Mouse (Mus musculus) heart, adult 2 months (tissue): Measurements from ENCODE around the gene Bud23. TPM values are rescaled to one million over a fixed set of nuclear protein-coding genes. Genes with fewer than 3 reads are reported as not detected.
A peak's percentile ranks its signal among the peaks of the same experiment; 100 is the strongest.

Source experiments
- DNase-seq, 2 experiments: peaks; one replicate each; pipeline ENCODE4 v3.0.0; 2021
- H3K27ac ChIP-seq: fragments of 200-600 bp; 2 replicates; pipeline ENCODE4 v1.8.1; 2022
- H3K27me3 ChIP-seq: fragments of 200-500 bp; 2 replicates; pipeline ENCODE4 v1.6.1; 2012; ENCODE audit warnings: mild to moderate bottlenecking, low read length, inconsistent platforms, mixed read lengths; ENCODE audit not compliant: control insufficient read depth, insufficient read depth
- H3K36me3 ChIP-seq: fragments of 200-500 bp; 2 replicates; pipeline ENCODE4 v1.6.1; 2012; ENCODE audit warnings: low read length, inconsistent platforms; ENCODE audit not compliant: control insufficient read depth, insufficient read depth
- H3K4me1 ChIP-seq: fragments of 200-500 bp; 2 replicates; pipeline ENCODE4 v1.6.1; 2011; ENCODE audit warnings: low read length; ENCODE audit not compliant: control insufficient read depth, insufficient read depth
- H3K4me3 ChIP-seq: fragments of 200-600 bp; 2 replicates; pipeline ENCODE4 v1.8.1; 2022
- H3K79me2 ChIP-seq: fragments of 200-500 bp; replicated peaks from 2 replicates; pipeline ENCODE4 v1.6.1; 2012; ENCODE audit warnings: mild to moderate bottlenecking, inconsistent platforms, low read length, moderate library complexity, mixed read lengths; ENCODE audit not compliant: control insufficient read depth, insufficient read depth
- H3K9ac ChIP-seq: fragments of 200-500 bp; 2 replicates; pipeline ENCODE4 v1.6.1; 2012; ENCODE audit warnings: low read depth, mild to moderate bottlenecking, control low read depth, inconsistent platforms, low read length, mixed read lengths
- CTCF ChIP-seq: fragments of 200-600 bp; IDR thresholded peaks from 2 replicates; pipeline ENCODE4 v1.8.1; 2022; ENCODE audit warnings: antibody characterized with exemption, mild to moderate bottlenecking, moderate library complexity
- EP300 ChIP-seq: fragments of 200-500 bp; IDR thresholded peaks from 2 replicates; pipeline ENCODE4 v1.6.1; 2011; ENCODE audit warnings: low read depth, low read length, control low read depth; ENCODE audit not compliant: insufficient read depth
- POLR2A ChIP-seq: fragments of 200-500 bp; IDR thresholded peaks from 2 replicates; pipeline ENCODE4 v1.6.1; 2011; ENCODE audit warnings: mild to moderate bottlenecking, low read depth, low read length, control low read depth; ENCODE audit not compliant: insufficient read depth
- WGBS: fragments of 180-500 bp; shearing (Covaris S2); methylation state at CpG from one replicate; pipeline ENCODE4 v1.1.7; 2018; 5-methylcytosine and 5-hydroxymethylcytosine counted together
- intact Hi-C: fragments of 180-260 bp; cut with DNase I; formaldehyde crosslinking; loops from one replicate; pipeline ENCODE4 v1.15.1; 2025
- polyA plus RNA-seq: library from polyadenylated mRNA; depleted of rRNA; stranded (reverse); fragments of >200 nt; gene quantifications from 2 replicates; pipeline ENCODE4 v1.2.3, GENCODE M21; 2012
- total RNA-seq, 2 experiments: library from RNA; stranded (reverse); gene quantifications; 2 replicates each; pipeline ENCODE4 v1.2.3; 2021

The Bud23 gene
- total and polyA plus RNA-seq, 3 experiments = 20.5 to 26.2 (median 21.1) TPM

DNA sequence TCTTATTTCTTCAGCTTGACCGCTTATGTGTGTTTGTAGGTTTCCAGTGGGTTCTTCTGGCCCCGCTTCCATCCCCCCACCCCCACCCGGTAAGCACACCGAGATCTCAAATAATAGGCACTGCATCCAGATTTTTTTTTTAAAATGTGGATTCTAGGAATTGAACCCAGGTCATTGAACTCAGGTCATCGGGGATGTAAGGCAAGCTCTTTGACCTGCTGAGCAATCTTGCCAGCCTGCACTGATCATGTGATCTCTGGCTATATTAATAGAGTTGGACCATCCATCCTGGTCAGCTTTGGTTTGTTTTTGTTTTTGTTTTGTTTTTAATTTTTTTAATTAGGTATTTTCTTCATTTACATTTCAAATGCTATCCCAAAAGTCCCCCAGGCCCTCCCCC lies 32.2 kb downstream of the Bud23 start:
- Histone ChIP-seq H3K27ac (no peak overlapping the region), H3K4me1 (peaks cover 5% of the 10 kb centered on the region), H3K9ac (no peak overlapping the region), H3K4me3 (no peak overlapping the region), H3K27me3 (no peaks in the 10 kb centered on the region), H3K79me2 (no peaks in the 10 kb centered on the region), H3K36me3 (no peaks in the 10 kb centered on the region)
- no peak for DNase-seq
- 83% methylated on average over 5 of the region's 5 CpGs for WGBS
- intact Hi-C loops = no loop called here
- TF ChIP-seq EP300 (no peak), POLR2A (no peak), CTCF (no peak)

- H3K79me2 ChIP-seq = no peaks in the 10 kb centered on the region
- 29% methylated on average over 18 of the region's 18 CpGs for WGBS
- H3K4me3 ChIP-seq = no peak overlapping the region
- H3K36me3 ChIP-seq = no peaks in the 10 kb centered on the region
- peak; percentile 63 for DNase-seq
- peaks cover 8% of the 10 kb centered on the region for H3K4me1 ChIP-seq
- no peaks in the 10 kb centered on the region for H3K27me3 ChIP-seq
- H3K9ac ChIP-seq = no peak overlapping the region
- H3K27ac ChIP-seq = no peak overlapping the region
- no peak for TF ChIP-seq POLR2A
- intact Hi-C loops = no loop called here
Observed at GRCm38 (mm10) chr5:135029007-135029854, 35.5 kb downstream of the Bud23 start.

DNA sequence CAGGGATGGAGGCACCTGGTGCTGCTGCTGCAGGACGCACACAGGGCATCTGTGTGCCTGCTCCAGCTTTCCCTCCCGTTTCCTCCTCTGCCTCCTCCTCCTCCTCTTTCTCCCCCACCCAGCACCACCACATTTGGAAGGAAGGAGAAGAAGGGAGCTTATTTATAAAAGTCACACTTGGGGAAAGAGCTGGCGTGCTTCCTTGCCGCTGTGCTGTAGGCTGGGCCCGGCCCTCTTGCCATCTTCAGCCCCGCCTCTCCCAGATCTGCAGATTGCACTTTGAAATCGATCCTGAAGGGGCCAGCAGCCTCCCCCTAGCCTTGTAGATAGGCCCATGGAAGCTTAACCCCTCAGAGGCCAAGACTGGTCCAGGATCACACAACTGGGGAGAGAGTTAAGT lies 38.9 kb downstream of the Bud23 start:
- 46% methylated on average over 7 of the region's 7 CpGs for WGBS
- H3K9ac ChIP-seq = no peak overlapping the region
- no peak for DNase-seq
- peaks cover 8% of the 10 kb centered on the region for H3K4me1 ChIP-seq
- no peak overlapping the region for H3K27ac ChIP-seq
- TF ChIP-seq CTCF = no peak
- H3K36me3 ChIP-seq = no peaks in the 10 kb centered on the region
- H3K4me3 ChIP-seq = no peak overlapping the region
- no peaks in the 10 kb centered on the region for H3K79me2 ChIP-seq
- intact Hi-C loops = no loop called here
- no peaks in the 10 kb centered on the region for H3K27me3 ChIP-seq

- Histone ChIP-seq H3K79me2 (no peaks in the 10 kb centered on the region), H3K4me3 (no peak overlapping the region; the same call in 1 of the 2 replicates), H3K27me3 (no peaks in the 10 kb centered on the region), H3K4me1 (peaks cover 8% of the 10 kb centered on the region), H3K27ac (no peak overlapping the region), H3K36me3 (no peaks in the 10 kb centered on the region), H3K9ac (no peak overlapping the region)
- TF ChIP-seq POLR2A (no peak), CTCF (no peak), EP300 (no peak)
- intact Hi-C loops = loop anchor here (5.0 kb wide), 1 partner anchor 38 kb away; the partner anchor contains the start of genes Bud23 and Dnajc30
- WGBS = 47% methylated on average over 11 of the region's 11 CpGs
- DNase-seq = no peak
Observed at GRCm38 (mm10) chr5:135024665-135025224, 40.0 kb downstream of the Bud23 start.

DNA sequence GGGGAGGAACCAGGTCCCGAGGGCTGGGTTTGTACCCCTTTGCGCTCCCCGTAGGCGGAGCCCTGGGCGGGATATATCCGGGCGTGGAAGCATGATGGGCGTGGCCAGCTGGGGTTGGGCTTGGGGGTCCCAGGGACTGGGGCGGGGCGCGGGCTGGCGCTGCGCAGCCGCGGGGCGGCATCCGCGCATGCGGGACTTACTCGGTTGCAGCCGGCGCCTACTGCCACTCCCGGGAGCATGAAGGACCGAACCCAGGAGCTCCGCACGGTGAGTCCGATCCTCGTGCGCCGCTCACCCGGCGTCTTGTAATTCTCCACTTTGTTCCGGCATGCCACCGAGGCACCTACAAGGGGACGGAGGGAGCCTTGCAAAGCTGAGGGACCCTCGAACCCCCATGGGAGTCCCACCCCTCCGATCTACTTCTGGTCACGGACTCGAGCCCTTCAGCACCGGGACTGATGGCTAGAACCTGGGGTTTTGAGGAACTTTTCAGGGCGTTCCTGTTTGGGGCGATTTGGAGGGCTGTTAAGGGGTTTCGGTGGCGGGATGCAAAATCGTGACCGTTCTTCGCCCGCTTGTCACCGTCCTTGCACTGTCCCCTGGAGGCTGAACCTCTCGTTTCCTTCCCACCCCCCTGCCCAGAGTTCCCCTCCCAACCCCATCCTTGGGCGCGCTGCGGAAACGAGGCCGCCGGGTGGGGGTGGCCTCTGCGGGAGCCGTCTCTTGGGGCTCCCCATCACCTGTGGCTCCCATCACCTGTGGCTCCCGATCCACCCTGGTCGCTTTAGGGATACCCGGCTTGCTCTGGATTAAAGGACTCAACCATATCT lies 41.2 kb downstream of the Bud23 start, which contains the start of gene Stx1a:
Gene Stx1a (plus strand): TSS at position 139 of the 830 bp plus-strand sequence.
- WGBS = 2% methylated on average over 61 of the region's 61 CpGs
- Histone ChIP-seq H3K4me3 (peak within 1 kb of the TSS; percentile 72), H3K4me1 (peaks cover 4% of the 10 kb centered on the region), H3K9ac (peak within 1 kb of the TSS; percentile 80), H3K79me2 (no peaks in the 10 kb centered on the region), H3K36me3 (no peaks in the 10 kb centered on the region), H3K27ac (peak within 1 kb of the TSS; percentile 31), H3K27me3 (no peaks in the 10 kb centered on the region)
- peak; percentile 92 for DNase-seq
- TF ChIP-seq EP300 = no peak
- TF ChIP-seq POLR2A = peak; percentile 84
- 0 out of 2 replicates have a peak, but pooled peaks have one; percentile 12 for TF ChIP-seq CTCF
- intact Hi-C loops = loop anchor here (5.0 kb wide), 1 partner anchor 39 kb away; the partner anchor contains the start of genes Bud23 and Dnajc30
